Mouse (Mus musculus): ENCODE data around the gene Rab6b. TPM values are rescaled to one million over a fixed set of nuclear protein-coding genes. Genes with fewer than 3 reads are reported as not detected.

Gene Rab6b
- total RNA-seq, 1 experiment: 0.98 TPM

DNA sequence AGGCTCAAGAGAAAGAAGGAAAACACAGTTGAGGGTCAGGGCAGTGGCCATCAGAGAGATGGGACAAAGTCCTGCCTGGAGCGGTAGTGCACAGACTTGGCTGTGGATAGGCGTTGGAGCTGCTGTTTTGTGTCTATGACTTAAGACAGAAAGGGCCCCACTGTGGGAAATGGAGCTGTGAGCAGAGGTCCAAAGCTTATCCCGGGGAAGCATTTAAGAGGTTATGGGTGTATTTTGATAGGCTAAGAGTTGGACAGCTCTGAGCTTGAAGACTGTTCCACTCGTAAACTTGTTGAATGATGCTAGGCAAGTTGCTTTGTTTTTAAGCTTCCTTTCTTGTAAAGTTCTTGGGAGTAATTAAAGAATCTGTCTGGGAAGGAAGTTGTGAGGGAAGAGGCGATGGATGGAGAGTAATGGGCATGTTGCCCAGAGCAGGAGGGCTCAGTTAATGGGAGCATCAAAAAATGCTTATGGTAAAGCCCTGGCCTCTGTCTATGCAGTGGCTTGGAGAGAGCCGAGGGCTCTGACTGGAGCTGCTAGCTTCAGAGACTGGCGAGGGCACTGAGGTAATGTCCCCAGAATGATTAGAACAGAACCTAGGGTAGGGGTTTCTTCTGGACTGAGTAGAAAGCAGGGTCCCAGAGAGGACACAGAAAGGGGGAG is 39.9 kb upstream of the Rab6b start:
- Histone ChIP-seq H3K36me3 (ENCODE audit: control insufficient read depth, insufficient read depth, low read length, poor library complexity, severe bottlenecking) (no peaks in the 10 kb centered on the region), H3K9ac (ENCODE audit: insufficient read depth, low read depth, low read length, poor library complexity, severe bottlenecking) (no peak overlapping the region), H3K27ac (ENCODE audit: insufficient read depth, low read depth, low read length, poor library complexity, severe bottlenecking) (no peak overlapping the region), H3K4me1 (ENCODE audit: control insufficient read depth in 2 of 2, insufficient read depth in 2 of 2, low read length in 2 of 2, poor library complexity in 1 of 2) (no peaks in the 10 kb centered on the region), H3K9me3 (ENCODE audit: control insufficient read depth, insufficient read depth, low read depth, low read length) (no peaks in the 10 kb centered on the region), H3K4me3 (ENCODE audit: insufficient read depth in 1 of 2, low read depth in 1 of 2, low read length in 2 of 2, poor library complexity in 1 of 2, severe bottlenecking in 1 of 2) (no peak overlapping the region)
- no peak for DNase-seq (ENCODE audit: low read depth, low spot score)
- in situ Hi-C loops (cut with MboI; ENCODE audit: low sequenced_read_pairs in 2 of 2, unreplicated experiment in 2 of 2): no loop called here
- TF ChIP-seq CHD2 (IDR thresholded peaks at IDR 0.05; ENCODE audit: low read depth, low read length) (no peak), HCFC1 (IDR thresholded peaks at IDR 0.05; ENCODE audit: borderline replicate concordance, insufficient read depth, low read length) (no peak), MAFK (IDR thresholded peaks at IDR 0.05; ENCODE audit: insufficient read depth, low read depth, low read length) (no peak), ZNF384 (IDR thresholded peaks at IDR 0.05; ENCODE audit: low read depth, low read length) (no peak), ZC3H11A (IDR thresholded peaks at IDR 0.05; ENCODE audit: borderline replicate concordance, low read depth, low read length) (no peak)

DNA sequence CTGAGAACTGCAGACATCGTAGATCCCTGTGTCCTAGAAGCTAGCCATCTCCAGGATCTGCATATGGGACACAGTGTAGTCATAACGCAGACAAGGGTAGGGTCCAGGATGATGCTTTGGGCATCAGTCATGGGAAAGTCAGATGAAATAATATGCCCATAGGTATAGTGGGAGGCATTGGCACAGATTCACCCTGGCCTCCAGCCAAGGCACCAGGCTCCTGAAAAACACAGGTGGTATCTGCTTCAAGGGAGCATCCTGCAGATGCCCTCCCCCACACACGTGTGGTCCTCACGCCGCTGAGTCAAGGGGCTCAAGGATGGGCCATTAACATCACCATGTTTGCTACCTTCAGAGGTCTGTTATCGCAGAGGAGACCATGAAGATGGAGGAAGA is 39.4 kb upstream of the Rab6b start:
- in situ Hi-C loops (cut with MboI; ENCODE audit: low sequenced_read_pairs in 2 of 2, unreplicated experiment in 2 of 2): no loop called here

DNA sequence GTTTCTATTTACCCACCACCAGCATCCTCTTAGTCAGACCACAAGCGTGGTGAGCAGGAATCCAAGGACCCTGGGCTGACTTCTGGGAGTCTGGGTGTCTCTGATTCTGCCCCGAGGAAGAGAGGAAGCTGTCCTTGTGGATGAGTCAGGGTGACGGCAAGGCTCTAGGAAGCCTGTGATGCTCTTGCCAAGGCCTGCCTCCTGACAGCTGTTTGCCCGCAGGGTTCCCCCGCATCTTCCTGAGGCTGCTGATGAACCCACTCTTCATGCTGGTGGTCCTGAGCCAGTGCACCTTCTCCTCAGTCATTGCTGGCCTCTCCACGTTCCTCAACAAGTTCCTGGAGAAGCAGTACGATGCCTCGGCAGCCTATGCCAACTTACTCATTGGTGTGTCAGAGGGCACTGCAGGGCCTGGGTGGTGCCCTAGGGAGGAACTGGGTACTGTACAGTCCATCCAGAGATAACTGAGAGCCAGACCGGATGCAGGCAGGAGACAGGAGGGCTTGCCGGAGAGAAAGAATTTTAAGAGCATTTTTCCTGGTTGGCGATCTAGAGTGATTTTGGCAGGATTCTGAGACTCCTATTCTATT is 38.6 kb upstream of the Rab6b start:
- TF ChIP-seq HCFC1 (IDR thresholded peaks at IDR 0.05; ENCODE audit: borderline replicate concordance, insufficient read depth, low read length) (no peak), CHD2 (IDR thresholded peaks at IDR 0.05; ENCODE audit: low read depth, low read length) (no peak), MAFK (IDR thresholded peaks at IDR 0.05; ENCODE audit: insufficient read depth, low read depth, low read length) (no peak), ZC3H11A (IDR thresholded peaks at IDR 0.05; ENCODE audit: borderline replicate concordance, low read depth, low read length) (no peak)
- in situ Hi-C loops (cut with MboI; ENCODE audit: low sequenced_read_pairs in 2 of 2, unreplicated experiment in 2 of 2): no loop called here
- Histone ChIP-seq H3K36me3 (ENCODE audit: control insufficient read depth, insufficient read depth, low read length, poor library complexity, severe bottlenecking) (no peaks in the 10 kb centered on the region), H3K27ac (ENCODE audit: insufficient read depth, low read depth, low read length, poor library complexity, severe bottlenecking) (no peak overlapping the region; the same call in 1 of the 2 replicates), H3K4me3 (ENCODE audit: insufficient read depth in 1 of 2, low read depth in 1 of 2, low read length in 2 of 2, poor library complexity in 1 of 2, severe bottlenecking in 1 of 2) (no peak overlapping the region), H3K9me3 (ENCODE audit: control insufficient read depth, insufficient read depth, low read depth, low read length) (no peaks in the 10 kb centered on the region), H3K9ac (ENCODE audit: insufficient read depth, low read depth, low read length, poor library complexity, severe bottlenecking) (no peak overlapping the region), H3K4me1 (ENCODE audit: control insufficient read depth in 2 of 2, insufficient read depth in 2 of 2, low read length in 2 of 2, poor library complexity in 1 of 2) (no peaks in the 10 kb centered on the region)
- no peak for DNase-seq (ENCODE audit: low read depth, low spot score)

More for the DNA sequence above, 39.4 kb upstream of the Rab6b start:
- H3K27ac ChIP-seq (ENCODE audit: insufficient read depth, low read depth, low read length, poor library complexity, severe bottlenecking): no peak overlapping the region
- no peaks in the 10 kb centered on the region for H3K4me1 ChIP-seq (ENCODE audit: control insufficient read depth in 2 of 2, insufficient read depth in 2 of 2, low read length in 2 of 2, poor library complexity in 1 of 2)
- no peaks in the 10 kb centered on the region for H3K9me3 ChIP-seq (ENCODE audit: control insufficient read depth, insufficient read depth, low read depth, low read length)
- TF ChIP-seq CHD2 (IDR thresholded peaks at IDR 0.05; ENCODE audit: low read depth, low read length): no peak
- no peak for TF ChIP-seq ZC3H11A (IDR thresholded peaks at IDR 0.05; ENCODE audit: borderline replicate concordance, low read depth, low read length)
- TF ChIP-seq HCFC1 (IDR thresholded peaks at IDR 0.05; ENCODE audit: borderline replicate concordance, insufficient read depth, low read length): no peak
- no peak for TF ChIP-seq ZNF384 (IDR thresholded peaks at IDR 0.05; ENCODE audit: low read depth, low read length)
- TF ChIP-seq MAFK (IDR thresholded peaks at IDR 0.05; ENCODE audit: insufficient read depth, low read depth, low read length): no peak
- DNase-seq (ENCODE audit: low read depth, low spot score): no peak
- H3K4me3 ChIP-seq (ENCODE audit: insufficient read depth in 1 of 2, low read depth in 1 of 2, low read length in 2 of 2, poor library complexity in 1 of 2, severe bottlenecking in 1 of 2): no peak overlapping the region
- no peak overlapping the region for H3K9ac ChIP-seq (ENCODE audit: insufficient read depth, low read depth, low read length, poor library complexity, severe bottlenecking)
- no peaks in the 10 kb centered on the region for H3K36me3 ChIP-seq (ENCODE audit: control insufficient read depth, insufficient read depth, low read length, poor library complexity, severe bottlenecking)

DNA sequence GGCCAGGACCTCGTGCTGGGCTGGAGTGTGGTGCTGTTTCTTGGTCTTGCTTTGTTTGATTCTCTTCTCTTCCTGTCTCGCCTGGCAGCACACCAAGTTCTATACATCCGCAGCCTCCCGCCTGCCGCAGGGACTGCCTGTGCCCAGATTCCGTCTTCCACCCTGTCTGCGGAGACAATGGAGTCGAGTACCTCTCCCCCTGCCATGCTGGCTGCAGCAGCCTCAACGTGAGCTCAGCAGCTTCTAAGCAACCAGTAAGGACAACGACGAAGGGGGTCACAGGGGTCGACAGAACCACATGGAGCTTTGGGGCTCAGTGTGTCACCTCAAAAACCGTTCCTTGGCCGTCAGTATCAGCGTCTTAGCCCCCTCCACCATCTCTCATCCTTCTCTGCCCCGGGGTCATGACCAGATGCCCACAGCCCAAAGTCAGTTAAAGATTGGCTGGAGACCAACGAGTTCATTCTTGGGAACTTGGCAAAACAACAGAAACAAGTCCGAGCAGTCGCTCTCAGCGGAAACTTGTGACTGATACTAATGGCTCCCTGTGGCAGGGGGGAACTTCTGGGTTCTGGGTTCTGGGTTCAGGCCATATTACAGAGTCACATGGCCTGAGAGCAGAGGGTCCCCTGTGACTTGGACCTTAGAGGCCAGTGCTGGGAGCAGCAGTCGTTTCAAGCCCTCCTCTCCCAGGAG is 34.6 kb upstream of the Rab6b start:
- H3K4me3 ChIP-seq (ENCODE audit: insufficient read depth in 1 of 2, low read depth in 1 of 2, low read length in 2 of 2, poor library complexity in 1 of 2, severe bottlenecking in 1 of 2): no peak overlapping the region
- H3K27ac ChIP-seq (ENCODE audit: insufficient read depth, low read depth, low read length, poor library complexity, severe bottlenecking): no peak overlapping the region
- no peaks in the 10 kb centered on the region for H3K4me1 ChIP-seq (ENCODE audit: control insufficient read depth in 2 of 2, insufficient read depth in 2 of 2, low read length in 2 of 2, poor library complexity in 1 of 2)
- H3K9ac ChIP-seq (ENCODE audit: insufficient read depth, low read depth, low read length, poor library complexity, severe bottlenecking): no peak overlapping the region
- in situ Hi-C loops (cut with MboI; ENCODE audit: low sequenced_read_pairs in 2 of 2, unreplicated experiment in 2 of 2): no loop called here
- no peaks in the 10 kb centered on the region for H3K36me3 ChIP-seq (ENCODE audit: control insufficient read depth, insufficient read depth, low read length, poor library complexity, severe bottlenecking)
- H3K9me3 ChIP-seq (ENCODE audit: control insufficient read depth, insufficient read depth, low read depth, low read length): no peaks in the 10 kb centered on the region
- TF ChIP-seq HCFC1 (IDR thresholded peaks at IDR 0.05; ENCODE audit: borderline replicate concordance, insufficient read depth, low read length) (no peak), ZC3H11A (IDR thresholded peaks at IDR 0.05; ENCODE audit: borderline replicate concordance, low read depth, low read length) (no peak), ZNF384 (IDR thresholded peaks at IDR 0.05; ENCODE audit: low read depth, low read length) (no peak), CHD2 (IDR thresholded peaks at IDR 0.05; ENCODE audit: low read depth, low read length) (no peak), MAFK (IDR thresholded peaks at IDR 0.05; ENCODE audit: insufficient read depth, low read depth, low read length) (no peak)
- no peak for DNase-seq (ENCODE audit: low read depth, low spot score)

Data from ES-E14 (cell line).